Mouse (Mus musculus): Measurements from ENCODE around the gene Gng4. TPM values are rescaled to one million over a fixed set of nuclear protein-coding genes. Genes with fewer than 3 reads are reported as not detected.
A peak's percentile ranks its signal among the peaks of the same experiment; 100 is the strongest.
"Not testable (repeated sequence)": the region's sequence is repeated elsewhere in the genome, so short reads cannot be mapped to it uniquely, and the experiment has no call there.

Gene Gng4
- polyA plus RNA-seq, 1 experiment from 2014 or later: 1.0 TPM

DNA sequence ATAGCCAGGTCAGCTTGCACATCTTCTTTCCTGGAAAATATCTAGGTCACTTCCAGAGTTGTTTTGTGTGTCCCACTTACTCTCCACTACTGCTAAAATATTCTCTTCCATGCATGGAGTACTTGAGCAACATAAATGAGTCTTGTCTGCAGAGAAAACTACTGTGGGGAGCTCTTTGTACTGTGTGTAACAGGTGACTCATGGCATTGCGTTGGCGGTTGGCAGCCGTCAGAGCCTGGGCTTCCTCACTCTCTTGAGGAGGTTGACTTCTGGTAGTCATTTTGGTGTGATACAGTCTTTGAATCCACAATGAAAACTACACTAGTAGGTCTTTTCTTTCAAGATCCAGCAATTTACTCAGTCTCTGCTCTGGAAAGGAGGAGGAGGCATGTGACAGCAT, 8.1 kb downstream of the Gng4 start:
- Histone ChIP-seq H3K27me3 (ENCODE audit: insufficient read depth, low read length) (no peaks in the 10 kb centered on the region), H3K4me1 (ENCODE audit: insufficient read depth) (no peaks in the 10 kb centered on the region), H3K4me2 (no peak overlapping the region), H3K9ac (no peak overlapping the region), H3K4me3 (ENCODE audit: low read depth, low read length) (no peak overlapping the region), H3K27ac (ENCODE audit: low read depth) (no peak overlapping the region), H3K36me3 (ENCODE audit: insufficient read depth) (no peaks in the 10 kb centered on the region), H3K9me3 (ENCODE audit: low read depth, low read length) (no peaks in the 10 kb centered on the region)
- 95% methylated on average over 3 of the region's 3 CpGs for WGBS
- TF ChIP-seq CTCF (IDR thresholded peaks at IDR 0.05; ENCODE audit: low read depth): no peak
- DNase-seq (no peak), ATAC-seq (ENCODE audit: insufficient read depth) (no peak)

DNA sequence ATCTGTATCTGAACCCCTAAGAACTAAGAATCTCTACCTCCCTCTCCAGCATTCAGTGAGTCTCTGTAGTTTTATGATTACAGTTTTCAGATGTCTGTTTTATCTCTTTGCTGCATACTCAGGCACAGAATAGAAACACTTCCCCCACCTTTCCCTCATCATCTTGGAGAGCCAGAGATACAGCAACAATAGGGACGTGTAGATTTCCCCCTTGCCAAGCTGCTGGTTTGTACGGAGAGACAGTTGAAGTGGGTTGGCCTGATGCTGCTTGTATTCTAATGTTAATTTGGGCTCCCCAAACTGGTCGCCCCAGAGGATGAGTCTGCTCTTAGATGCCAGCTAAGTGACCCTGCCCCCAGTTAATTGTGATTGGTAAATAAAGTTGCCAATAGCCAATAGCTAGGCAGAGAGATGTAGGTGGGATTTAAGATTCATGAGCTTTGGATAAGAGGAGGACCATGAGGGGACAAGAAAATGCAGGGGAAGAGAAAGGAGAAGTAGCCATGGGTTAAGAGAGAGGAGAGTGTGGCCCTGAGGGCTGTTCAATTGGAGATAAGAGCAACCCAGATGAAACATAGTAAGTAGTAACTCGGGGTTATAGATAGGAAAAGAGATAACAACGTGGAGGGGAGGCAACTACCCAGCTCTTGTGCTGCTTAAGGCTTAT, 11.4 kb downstream of the Gng4 start:
- Histone ChIP-seq H3K27ac (ENCODE audit: low read depth) (no peak overlapping the region), H3K36me3 (ENCODE audit: insufficient read depth) (no peaks in the 10 kb centered on the region), H3K4me1 (ENCODE audit: insufficient read depth) (no peaks in the 10 kb centered on the region), H3K4me2 (no peak overlapping the region), H3K27me3 (ENCODE audit: insufficient read depth, low read length) (no peaks in the 10 kb centered on the region), H3K9me3 (ENCODE audit: low read depth, low read length) (no peaks in the 10 kb centered on the region), H3K4me3 (ENCODE audit: low read depth, low read length) (no peak overlapping the region), H3K9ac (no peak overlapping the region)
- WGBS: 30% methylated on average over 5 of the region's 5 CpGs
- TF ChIP-seq CTCF (IDR thresholded peaks at IDR 0.05; ENCODE audit: low read depth): no peak
- DNase-seq (no peak), ATAC-seq (ENCODE audit: insufficient read depth) (no peak)

GRCm38 (mm10) chr13:13796082-13796481, 12.2 kb downstream of the Gng4 start:
- 87% methylated on average over 1 of the region's 1 CpGs for WGBS
- no peak overlapping the region for H3K9ac ChIP-seq
- H3K4me3 ChIP-seq (ENCODE audit: low read depth, low read length): no peak overlapping the region
- no peaks in the 10 kb centered on the region for H3K36me3 ChIP-seq (ENCODE audit: insufficient read depth)
- no peak overlapping the region for H3K4me2 ChIP-seq
- H3K27ac ChIP-seq (ENCODE audit: low read depth): no peak overlapping the region
- H3K9me3 ChIP-seq (ENCODE audit: low read depth, low read length): no peaks in the 10 kb centered on the region
- no peak for DNase-seq
- TF ChIP-seq CTCF (IDR thresholded peaks at IDR 0.05; ENCODE audit: low read depth): 0 out of 2 replicates have a peak, but pooled peaks have one; percentile 6
- no peaks in the 10 kb centered on the region for H3K27me3 ChIP-seq (ENCODE audit: insufficient read depth, low read length)
- no peak for ATAC-seq (ENCODE audit: insufficient read depth)
- no peaks in the 10 kb centered on the region for H3K4me1 ChIP-seq (ENCODE audit: insufficient read depth)

DNA sequence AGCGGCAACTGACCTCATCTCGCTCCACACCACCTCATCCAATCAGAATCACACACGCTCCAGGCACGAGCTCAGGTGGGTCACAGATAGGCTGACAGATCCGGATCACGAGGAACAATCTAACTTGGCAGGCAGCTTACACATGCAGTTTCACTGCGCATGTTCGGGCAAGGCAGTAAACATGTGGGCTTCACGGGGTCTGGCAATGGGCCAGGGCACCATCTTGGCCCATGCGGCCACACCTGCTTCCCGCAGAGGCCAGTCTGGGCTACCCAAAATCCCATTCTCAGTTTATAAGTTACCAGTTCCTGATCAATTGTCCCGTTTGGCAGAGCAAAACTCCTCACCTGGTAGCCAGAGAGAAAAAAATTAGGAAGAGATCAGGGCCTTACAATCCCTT, 14.0 kb downstream of the Gng4 start:
- H3K9ac ChIP-seq; H3K27ac ChIP-seq (ENCODE audit: low read depth); H3K27me3 ChIP-seq (ENCODE audit: insufficient read depth, low read length); H3K9me3 ChIP-seq (ENCODE audit: low read depth, low read length); H3K4me1 ChIP-seq (ENCODE audit: insufficient read depth); DNase-seq; H3K4me2 ChIP-seq; H3K36me3 ChIP-seq (ENCODE audit: insufficient read depth); ATAC-seq (ENCODE audit: insufficient read depth); H3K4me3 ChIP-seq (ENCODE audit: low read depth, low read length): not testable (repeated sequence)
- 86% methylated on average over 12 of the region's 12 CpGs for WGBS

DNA sequence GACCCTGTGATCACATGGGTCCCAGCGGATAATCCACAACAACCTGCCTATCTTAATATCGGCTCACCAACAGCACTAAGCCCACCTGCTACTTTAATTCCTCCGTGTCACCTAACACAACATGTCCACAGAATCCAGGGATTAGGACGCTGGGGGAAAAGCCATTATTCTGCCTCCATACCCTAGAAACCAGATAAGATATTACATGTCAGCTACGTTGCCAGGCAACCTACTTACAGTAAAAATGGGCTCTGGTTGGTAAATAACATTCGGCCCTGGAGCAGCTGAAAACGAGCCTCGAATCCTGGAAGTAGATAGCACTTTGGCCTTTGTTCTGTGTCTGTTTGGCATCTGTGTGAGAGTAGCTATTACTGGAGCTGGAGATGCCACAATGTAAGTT, 14.9 kb downstream of the Gng4 start:
- no peaks in the 10 kb centered on the region for H3K36me3 ChIP-seq (ENCODE audit: insufficient read depth)
- no peak overlapping the region for H3K4me2 ChIP-seq
- 68% methylated on average over 8 of the region's 8 CpGs for WGBS
- H3K4me3 ChIP-seq (ENCODE audit: low read depth, low read length): no peak overlapping the region
- H3K27me3 ChIP-seq (ENCODE audit: insufficient read depth, low read length): no peaks in the 10 kb centered on the region
- TF ChIP-seq CTCF (IDR thresholded peaks at IDR 0.05; ENCODE audit: low read depth): no peak
- H3K4me1 ChIP-seq (ENCODE audit: insufficient read depth): no peaks in the 10 kb centered on the region
- H3K9ac ChIP-seq: no peak overlapping the region
- no peak overlapping the region for H3K27ac ChIP-seq (ENCODE audit: low read depth)
- no peak for DNase-seq
- H3K9me3 ChIP-seq (ENCODE audit: low read depth, low read length): no peaks in the 10 kb centered on the region
- ATAC-seq (ENCODE audit: insufficient read depth): no peak

DNA sequence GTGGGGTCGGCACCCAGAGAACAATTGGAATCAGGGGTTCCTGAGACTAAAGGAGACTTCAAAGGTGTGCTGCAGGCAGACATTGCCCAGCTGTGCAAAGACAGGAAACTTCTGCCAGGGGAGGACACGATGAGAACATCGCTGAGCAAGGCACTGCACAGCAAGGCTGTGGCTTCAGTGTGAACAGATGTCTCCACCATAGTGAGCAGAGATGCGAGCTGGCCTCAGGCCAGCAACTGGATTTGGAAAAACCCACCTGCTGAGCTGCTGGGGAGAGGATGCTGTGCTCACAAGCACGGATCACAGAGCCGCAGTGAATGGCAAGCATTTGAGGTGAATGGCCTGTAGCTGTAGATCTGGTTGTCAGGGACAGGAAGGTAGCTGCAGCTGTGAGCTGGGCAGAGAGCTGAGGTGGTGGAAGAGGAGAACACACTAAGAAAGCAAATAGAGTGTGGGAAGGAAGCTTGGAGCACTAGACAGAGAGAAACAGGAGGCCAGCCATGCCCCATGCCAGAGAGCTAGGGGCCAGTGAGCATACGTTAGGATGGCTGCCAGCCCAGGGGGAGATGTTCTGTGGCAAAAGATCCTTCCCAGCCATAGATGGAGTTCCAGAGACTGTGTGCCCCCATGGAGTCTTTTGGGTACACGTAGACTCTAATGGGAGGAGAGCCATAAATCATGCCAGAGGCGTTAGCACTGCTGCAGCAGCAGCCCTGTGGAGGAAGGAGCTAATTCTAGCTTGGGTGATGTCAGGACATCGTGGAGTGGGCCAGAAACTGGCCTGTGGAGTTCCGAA, 24.7 kb downstream of the Gng4 start:
- TF ChIP-seq CTCF (IDR thresholded peaks at IDR 0.05; ENCODE audit: low read depth): no peak
- no peaks in the 10 kb centered on the region for H3K9me3 ChIP-seq (ENCODE audit: low read depth, low read length)
- no peaks in the 10 kb centered on the region for H3K36me3 ChIP-seq (ENCODE audit: insufficient read depth)
- H3K4me2 ChIP-seq: no peak overlapping the region
- no peaks in the 10 kb centered on the region for H3K4me1 ChIP-seq (ENCODE audit: insufficient read depth)
- WGBS: 31% methylated on average over 11 of the region's 11 CpGs
- H3K9ac ChIP-seq: no peak overlapping the region
- H3K4me3 ChIP-seq (ENCODE audit: low read depth, low read length): no peak overlapping the region
- ATAC-seq (ENCODE audit: insufficient read depth) (no peak), DNase-seq (peak; percentile 17)
- H3K27me3 ChIP-seq (ENCODE audit: insufficient read depth, low read length): no peaks in the 10 kb centered on the region
- no peak overlapping the region for H3K27ac ChIP-seq (ENCODE audit: low read depth)

DNA sequence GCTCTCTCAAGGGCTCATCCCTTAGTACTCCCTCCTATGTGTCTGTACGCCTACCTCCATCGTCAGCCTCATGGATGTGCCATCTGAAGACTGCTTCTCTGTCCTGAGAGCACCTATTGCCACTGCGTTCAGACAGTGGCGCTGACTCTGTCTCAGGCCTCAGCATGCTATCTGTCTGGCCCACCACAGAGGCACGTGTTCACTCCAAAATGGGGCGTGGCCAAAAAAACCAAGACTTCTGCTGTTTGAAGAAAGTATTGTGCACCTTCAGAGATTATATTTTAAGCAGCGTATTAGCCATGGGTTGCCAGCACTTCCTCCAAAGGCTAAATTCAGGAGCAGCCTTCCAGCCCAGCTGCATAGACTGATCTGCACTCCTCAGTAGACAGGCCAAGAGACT, 27.0 kb downstream of the Gng4 start:
- no peaks in the 10 kb centered on the region for H3K9me3 ChIP-seq (ENCODE audit: low read depth, low read length)
- H3K36me3 ChIP-seq (ENCODE audit: insufficient read depth): no peaks in the 10 kb centered on the region
- no peak overlapping the region for H3K4me3 ChIP-seq (ENCODE audit: low read depth, low read length)
- DNase-seq: no peak
- ATAC-seq (ENCODE audit: insufficient read depth): peak; percentile 38; the same call in 1 of the 2 replicates
- H3K4me2 ChIP-seq: no peak overlapping the region
- 74% methylated on average over 7 of the region's 7 CpGs for WGBS
- H3K4me1 ChIP-seq (ENCODE audit: insufficient read depth): no peaks in the 10 kb centered on the region
- TF ChIP-seq CTCF (IDR thresholded peaks at IDR 0.05; ENCODE audit: low read depth): no peak
- H3K27ac ChIP-seq (ENCODE audit: low read depth): no peak overlapping the region
- no peak overlapping the region for H3K9ac ChIP-seq
- H3K27me3 ChIP-seq (ENCODE audit: insufficient read depth, low read length): no peaks in the 10 kb centered on the region
